Mouse (Mus musculus) G1E-ER4 (cell line): ENCODE data around the gene Mical2. TPM values are rescaled to one million over a fixed set of nuclear protein-coding genes. Genes with fewer than 3 reads are reported as not detected.

Source experiments
- GATA1 ChIP-seq: IDR thresholded peaks from one replicate; pipeline ENCODE4 v1.8.0; 2012; ENCODE audit warnings: low read length, inconsistent platforms
- polyA plus RNA-seq: library from polyadenylated mRNA; stranded (reverse); fragments of >175 nt; gene quantifications from 2 replicates; pipeline ENCODE4 v1.2.3, GENCODE M21; 2012

Mical2 gene
- polyA plus RNA-seq, 1 experiment, result not detected

DNA sequence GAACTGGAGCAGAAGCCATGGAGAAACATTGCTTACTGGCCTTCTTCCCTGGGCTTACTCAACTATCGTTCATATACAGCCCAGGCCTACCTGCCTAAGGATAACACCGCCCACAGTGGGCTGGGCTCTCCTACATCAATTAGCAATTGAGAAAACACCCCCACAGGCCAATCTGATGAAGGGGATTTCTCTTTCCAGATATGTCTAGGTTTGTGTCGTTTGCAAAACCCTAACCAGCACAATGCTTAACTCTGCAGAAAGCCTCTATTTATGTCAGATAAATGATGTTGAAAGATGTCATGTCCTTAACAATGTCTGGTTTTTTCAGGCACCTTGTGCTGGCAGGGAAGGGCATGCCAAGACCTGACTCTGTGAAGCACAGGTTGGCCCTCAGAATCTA is 144.3 kb downstream of the Mical2 start:
- TF ChIP-seq GATA1, result no peak

DNA sequence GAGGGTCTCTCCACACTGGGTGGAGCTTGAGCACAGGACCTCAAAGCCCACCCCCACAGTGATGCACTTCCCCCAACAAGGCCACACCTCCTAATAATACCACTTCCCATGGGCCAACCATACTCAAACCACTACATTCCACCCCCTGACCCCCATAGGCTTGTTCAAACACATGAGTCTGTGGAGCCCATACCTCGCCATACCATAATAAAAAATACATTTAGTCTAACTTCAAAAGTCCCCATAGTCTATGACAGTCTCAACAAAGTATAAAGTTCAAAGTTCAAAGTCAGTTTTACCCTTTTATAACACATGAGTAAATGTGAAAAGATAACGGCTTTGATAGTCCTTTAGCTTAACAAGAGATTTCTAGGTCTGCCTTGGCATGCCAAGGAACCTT is 145.7 kb downstream of the Mical2 start:
- no peak for TF ChIP-seq GATA1

DNA sequence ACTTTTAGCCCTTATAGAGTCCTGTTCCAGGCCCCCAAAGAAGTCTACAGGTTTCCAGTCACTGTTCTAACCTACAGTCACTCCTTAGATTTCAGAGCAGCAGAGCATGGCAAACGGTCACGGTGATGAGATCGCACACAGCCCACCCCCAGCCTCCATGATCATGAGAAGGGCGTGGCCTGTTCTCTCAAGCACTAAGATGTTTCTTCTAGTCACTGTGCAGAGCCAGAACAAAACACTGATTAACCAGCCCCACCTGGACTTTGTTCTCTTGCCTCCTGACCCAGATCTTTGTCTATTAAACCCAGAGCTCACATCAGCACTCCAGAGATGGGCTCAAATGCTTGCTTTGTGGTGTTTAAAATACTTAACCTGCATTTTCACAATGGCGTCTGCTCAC is 148.4 kb downstream of the Mical2 start:
- no peak for TF ChIP-seq GATA1

DNA sequence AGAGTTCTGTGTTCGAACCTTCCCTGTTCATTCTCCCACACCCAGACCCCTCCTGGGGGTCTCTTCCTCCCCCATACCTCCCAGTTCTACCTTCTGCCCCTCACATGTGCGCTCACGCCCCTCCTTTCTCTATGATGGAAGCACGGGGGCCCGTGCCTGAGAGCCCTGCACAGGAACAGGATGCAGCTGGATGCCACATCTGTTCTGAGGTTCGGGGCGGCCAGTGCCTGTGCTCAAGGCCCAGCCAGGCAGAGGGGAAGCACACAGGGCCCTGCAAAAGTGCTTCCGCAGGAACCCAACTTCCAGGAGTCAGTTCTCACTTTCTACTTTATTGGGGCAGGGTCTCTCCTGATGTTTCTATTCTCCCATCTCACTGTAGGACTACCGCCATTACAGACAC is 149.4 kb downstream of the Mical2 start:
- no peak for TF ChIP-seq GATA1

DNA sequence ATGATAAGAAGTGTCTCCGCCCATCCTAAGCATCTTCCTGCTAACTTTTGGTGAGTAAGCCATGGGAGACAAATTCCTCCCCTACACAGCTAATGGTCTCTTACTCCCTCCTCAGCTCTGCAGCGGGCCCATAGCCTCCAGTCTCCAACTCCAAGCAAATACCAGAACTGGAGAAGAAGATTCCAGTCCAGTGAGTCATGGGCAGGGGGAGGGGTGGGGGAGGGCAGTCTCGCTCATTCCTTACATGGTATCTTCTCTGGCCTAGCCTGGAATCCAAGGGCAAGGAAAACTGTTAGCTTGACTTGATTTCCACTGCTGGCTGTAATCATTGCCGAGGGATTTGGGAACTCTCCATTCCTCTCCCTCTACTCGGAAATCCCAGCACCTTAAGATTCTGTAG is 150.2 kb downstream of the Mical2 start:
- TF ChIP-seq GATA1, result no peak

DNA sequence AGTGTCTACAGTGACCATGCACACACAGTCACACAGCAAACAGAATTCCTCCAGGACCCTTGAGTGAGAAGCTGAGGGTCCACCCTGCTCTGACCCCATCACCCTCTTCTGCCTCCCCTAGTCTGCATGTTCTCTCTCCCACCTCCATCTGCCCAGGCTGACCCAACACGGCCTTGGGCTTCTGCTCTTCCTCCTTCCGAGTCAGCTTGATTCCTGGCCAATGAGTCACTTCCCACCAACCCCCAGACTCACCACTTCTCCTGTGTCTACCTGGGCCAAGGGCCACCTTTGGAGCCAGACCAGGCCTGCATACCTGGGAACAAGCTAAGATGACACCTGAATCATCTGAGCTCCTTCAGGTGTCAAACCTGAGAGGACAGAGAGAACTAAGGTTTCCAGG is 151.0 kb downstream of the Mical2 start:
- TF ChIP-seq GATA1, result no peak

DNA sequence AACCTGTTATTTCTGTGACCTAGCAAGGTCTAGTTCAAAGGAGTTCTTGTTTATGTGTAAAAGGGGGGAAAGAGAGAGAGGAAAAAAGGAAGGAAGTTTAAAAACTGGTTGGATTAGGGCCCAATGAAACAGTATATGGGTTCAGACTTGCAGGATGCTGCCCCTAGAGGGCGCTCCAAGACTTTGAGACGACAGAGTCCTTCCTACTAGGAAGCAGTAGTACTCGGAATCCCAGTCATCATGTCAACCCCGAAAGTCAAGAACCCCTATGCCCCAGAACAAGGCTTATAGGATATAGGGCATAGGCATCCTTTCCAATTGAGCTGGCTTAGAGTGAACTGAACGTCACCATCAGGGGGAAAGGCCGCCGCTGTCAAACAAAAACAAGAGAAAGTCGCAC is 151.7 kb downstream of the Mical2 start:
- TF ChIP-seq GATA1, result no peak

DNA sequence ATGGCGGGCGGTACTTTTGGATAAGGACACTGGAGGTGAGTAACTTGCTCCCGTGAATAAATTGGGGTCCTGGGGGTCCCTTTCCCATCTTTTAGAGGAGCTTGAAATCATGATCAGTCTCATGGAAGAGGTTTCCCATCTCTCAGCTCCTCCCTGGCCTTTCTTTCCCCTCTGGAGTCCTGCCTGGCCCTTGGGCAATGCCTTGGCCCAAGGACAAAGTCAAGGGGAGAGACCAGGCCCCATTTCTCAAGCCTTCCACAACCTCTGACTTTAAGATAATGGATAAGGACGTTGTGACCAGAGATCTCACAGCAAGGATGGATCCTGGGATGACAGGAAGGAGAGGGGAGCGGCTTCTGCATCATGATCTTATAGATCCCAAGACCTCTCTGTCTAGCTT is 152.4 kb downstream of the Mical2 start:
- TF ChIP-seq GATA1, result no peak

DNA sequence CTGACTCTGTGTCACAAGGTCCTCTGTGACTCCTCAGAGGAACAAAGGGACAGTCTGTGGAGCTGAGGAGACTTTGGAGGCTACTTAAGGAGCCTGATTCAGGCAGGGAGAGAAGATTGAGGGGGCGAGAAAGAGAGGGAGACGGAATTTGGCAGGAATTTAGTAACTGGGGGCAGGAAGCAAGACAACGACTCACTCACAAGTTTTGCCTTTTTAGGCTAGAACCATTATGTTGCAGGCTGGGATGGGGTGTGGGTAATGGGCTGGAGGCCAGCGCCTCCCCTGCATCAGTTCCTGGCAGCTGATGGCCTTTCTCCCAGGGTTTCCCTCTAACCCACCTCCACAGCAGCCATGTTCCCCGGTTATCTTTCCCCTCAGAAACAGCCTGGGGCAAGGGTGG is 152.8 kb downstream of the Mical2 start:
- no peak for TF ChIP-seq GATA1

DNA sequence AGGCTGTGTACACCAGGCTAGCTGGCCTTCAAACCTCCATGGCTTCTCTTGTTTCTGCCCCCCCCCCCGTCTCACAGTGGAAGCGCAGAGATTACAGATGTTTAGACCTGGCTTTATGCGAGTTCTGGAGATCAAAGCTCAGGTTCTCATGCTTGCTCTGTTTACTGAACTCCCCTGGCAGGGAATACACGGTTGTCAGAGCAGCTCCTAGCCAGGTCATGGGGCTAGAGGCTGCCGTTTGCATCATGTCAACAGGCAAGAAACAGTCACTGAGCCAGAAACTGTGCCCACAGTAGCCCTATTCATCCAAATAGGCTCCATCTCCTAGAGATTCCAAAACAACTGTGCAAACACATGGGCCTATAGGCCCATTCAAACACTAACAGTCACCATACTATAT is 160.9 kb downstream of the Mical2 start:
- no peak for TF ChIP-seq GATA1

DNA sequence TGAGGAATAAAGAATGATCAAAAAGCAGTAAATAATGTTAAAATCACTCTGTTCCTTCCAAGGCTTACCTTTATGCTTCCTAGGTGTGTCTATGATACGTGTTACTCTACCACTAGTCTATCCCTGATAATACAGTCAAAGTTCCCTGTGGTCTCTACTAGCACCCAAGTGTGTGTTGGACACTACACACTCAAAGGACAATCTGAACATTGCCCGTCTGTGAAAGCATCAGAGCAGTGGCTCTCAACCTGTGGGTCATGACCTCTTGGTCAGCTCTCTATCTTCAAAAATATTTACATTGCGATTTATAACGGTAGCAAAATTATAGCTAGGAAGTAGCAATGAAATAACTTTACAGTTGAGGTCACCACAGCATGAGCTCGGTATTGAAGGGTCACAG is 162.2 kb downstream of the Mical2 start:
- no peak for TF ChIP-seq GATA1

DNA sequence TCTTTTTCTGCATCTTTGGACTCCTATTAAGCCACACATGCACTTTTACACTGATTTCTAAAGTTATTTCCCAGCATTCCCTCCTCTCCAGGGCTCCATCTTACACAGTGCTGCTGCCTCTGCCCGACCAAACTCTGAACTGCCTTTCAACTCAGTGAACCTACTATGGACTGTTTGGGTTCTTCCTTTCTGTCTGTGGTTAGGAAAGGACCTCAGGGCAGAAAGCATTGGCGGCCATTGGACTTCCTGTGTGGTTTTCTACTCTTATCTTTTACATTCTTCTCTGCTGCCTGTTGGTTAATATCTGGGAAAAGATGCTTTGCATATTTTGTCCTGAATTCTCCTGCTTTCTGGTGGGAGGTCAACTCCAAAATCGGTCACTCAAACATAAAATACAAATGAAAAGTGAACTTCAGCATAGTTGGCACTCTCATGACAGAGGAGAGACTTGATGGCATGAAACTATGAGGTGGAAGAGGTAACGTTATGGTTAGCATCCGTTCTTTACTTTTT is 162.8 kb downstream of the Mical2 start:
- TF ChIP-seq GATA1, result no peak

DNA sequence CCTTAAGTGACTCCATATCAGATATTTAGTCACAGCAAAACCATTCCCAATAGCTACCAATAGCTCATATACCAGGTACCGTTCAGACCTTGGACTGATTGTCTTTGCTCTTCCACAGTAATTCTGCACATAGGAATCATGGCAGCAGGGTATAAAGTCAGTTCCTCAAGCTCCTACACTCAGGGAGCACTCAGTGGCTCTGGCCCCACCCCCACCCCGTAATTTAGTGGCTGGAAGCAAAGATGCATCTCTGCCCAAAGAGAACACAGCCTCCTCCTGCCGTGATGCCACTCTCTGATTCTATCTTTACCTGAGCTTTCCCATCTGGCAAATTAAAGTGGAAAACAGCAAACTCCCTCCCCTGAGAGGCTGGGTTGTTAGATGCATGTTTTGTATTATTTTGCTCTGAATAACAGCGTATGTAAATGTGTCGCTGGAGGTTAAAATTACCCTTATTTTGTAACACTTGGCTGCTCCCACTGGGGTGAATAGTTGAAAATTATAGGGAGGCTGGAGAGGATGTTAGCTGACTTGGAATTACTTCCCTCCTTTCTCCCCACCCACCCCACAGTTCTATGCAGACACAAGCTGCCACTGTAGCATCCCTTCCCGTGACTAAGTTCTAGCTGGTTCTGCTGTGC is 164.1 kb downstream of the Mical2 start:
- TF ChIP-seq GATA1, result no peak

DNA sequence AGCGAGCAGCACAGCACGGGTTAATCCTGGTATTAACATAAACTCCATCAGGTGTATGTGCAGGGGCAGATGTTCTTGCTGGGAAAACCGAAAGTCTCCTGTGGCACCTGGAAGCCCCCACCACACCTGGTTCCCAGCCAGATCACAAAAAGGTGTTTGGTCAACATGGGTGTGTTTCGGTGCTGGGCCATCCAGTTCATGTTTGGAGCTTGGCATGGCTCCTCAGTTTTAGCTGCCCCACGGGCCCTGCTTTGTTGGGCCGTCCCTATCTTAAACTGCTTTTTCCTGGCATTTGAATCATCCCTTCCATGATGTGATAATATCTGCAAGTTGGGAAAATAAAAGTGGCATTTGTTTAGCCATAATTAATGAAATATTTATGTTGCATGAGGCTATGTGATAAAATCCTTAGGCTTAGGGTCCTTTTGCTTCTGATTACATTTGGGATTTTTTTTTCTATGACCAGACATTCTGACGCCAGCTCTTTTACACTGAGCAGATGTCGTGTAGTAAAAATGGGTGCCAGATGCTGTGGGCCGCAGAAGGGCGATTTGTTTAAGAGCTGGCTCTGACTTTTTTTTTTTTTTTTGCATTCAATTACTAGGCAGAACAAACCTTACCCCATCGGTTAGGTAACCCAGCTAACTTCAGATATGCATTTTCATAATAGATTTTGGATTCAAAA is 164.7 kb downstream of the Mical2 start:
- no peak for TF ChIP-seq GATA1

DNA sequence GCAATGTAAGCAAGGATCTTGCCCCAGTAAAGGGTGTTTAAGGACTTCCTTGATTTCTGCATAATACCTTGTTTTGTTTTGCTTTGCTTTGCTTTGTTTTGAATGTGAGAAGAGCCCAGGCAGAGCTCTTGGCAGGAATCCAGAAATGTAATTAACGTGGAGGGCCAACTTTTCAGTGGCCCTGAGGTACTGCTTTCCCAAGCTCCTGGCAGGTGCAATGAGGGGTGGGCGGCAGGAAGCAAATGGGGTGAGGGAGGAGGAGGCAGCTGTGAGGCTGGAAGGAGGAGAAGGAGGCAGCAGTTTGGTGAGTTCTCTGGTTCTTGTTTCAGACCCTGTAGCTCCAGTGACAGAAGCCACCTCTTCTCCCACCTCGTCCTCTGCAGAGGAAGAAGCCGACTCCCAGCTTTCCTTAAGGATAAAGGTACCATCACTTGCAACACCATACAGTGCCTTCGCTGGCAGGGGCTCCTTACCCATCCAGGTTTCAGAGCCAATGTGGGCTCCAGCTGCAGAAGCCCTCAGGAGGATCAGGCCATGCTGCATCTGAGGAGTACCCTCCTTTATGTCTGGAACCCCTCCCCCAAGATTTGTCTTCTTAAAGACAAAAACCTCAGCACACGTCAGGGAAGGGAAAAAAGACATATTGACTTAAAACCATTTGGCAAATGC is 165.4 kb downstream of the Mical2 start:
- no peak for TF ChIP-seq GATA1

DNA sequence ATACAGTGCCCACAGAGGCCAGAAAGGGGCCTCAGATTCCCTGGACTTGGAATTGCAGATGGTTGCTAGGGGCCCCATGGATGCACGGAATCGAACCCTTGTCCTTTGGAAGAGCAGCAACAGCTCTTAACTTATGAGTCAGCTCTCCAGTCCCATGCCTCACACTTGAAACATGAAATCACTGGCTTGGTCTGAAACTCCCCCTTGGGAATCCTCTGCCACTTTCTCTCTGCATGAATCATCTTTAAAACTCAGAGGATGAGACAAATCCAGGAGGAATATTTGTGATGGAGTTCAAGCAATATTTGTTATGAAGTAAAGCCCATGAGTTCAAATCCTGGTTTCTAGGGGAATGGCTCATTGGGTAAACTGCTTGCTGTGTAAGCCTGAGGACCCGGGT is 172.1 kb downstream of the Mical2 start:
- no peak for TF ChIP-seq GATA1

DNA sequence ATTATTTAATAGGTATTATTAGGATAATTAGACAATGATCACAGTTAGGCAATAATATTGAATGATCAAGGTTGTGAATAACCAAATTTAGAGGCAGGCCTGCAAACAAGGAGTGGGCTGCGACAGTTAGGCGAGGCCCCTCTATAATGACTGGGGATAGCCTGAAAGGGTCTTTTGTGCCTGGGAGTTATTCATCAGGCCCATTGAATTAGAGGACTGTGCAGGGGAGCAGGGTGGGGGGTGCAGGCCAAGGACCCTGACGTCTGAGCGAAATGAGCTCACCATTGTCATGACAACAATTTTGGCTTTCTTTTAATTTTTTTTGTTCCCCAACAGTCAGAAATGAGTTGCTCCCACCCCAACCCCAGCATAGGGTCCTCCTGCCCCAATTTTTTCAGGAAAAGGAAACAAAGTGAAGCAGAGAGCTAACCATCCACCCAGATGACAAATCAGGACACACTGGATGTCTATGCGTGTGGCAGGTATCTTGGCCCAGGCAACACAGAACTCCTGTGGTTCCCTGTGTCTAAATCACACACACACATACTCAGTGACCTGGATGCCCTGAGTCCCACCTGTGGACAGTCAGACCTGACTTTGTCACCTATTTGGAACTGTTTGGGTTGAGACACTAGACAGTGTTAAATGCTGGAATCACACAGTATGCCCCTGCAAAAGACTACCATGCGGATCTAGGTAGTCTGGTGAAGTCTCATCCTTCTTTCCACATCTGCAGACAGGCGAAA is 173.9 kb downstream of the Mical2 start:
- TF ChIP-seq GATA1, result no peak
